Mouse (Mus musculus): ENCODE results near the gene Rnf130.

GRCm38 (mm10) chr11:50095661-50096060 is 70.5 kb downstream of the Rnf130 start:
- TF ChIP-seq CTCF (IDR thresholded peaks at IDR 0.05; ENCODE audit: low read depth): no peak
- TF ChIP-seq EP300 (optimal IDR thresholded peaks at IDR 0.05): no peak

Measured in stomach, postnatal 0 days (tissue).